Mouse (Mus musculus) adrenal gland, postnatal 25 days (tissue): ENCODE results near the gene Bbs2. TPM values are rescaled to one million over a fixed set of nuclear protein-coding genes. Genes with fewer than 3 reads are reported as not detected.
"Not testable (repeated sequence)": the region's sequence is repeated elsewhere in the genome, so short reads cannot be mapped to it uniquely, and the experiment has no call there.

Experiments used
- DNase-seq: peaks from one replicate; pipeline ENCODE4 v3.0.0; 2021; ENCODE audit warnings: mixed read lengths
- long read RNA-seq: library from polyadenylated mRNA; stranded (forward); transcript quantifications from one replicate; pipeline ENCODE4 v2.0.0, GENCODE M21; 2021
- total RNA-seq: library from RNA; stranded (reverse); gene quantifications from 2 replicates; pipeline ENCODE4 v1.2.3, GENCODE M21; 2021

The Bbs2 gene
- 21.2 and 27.0 TPM in 2 replicates for total RNA-seq
- long read RNA-seq, transcript Bbs2-201 (17 exons, 3,064 nt): major isoform, 5 of 10 reads
- long read RNA-seq, partial matches to known transcripts: 2 of 10 reads
- long read RNA-seq, other reads (novel, unspliced or antisense): 3 of 10 reads

GRCm38 (mm10) chr8:94098081-94098974, at the start of gene Bbs2:
TSS of gene Bbs2 (minus strand) at chr8:94098928.
- DNase-seq: peak; percentile 100

- DNase-seq: no peak
Measured at GRCm38 (mm10) chr8:94148236-94148635, 49.5 kb upstream of the Bbs2 start.

- no peak for DNase-seq
Measured at GRCm38 (mm10) chr8:94140266-94140795, 41.6 kb upstream of the Bbs2 start.

GRCm38 (mm10) chr8:94136933-94137332, 38.2 kb upstream of the Bbs2 start, which contains the start of gene Mt4:
TSS of gene Mt4 (plus strand) at chr8:94137197.
- no peak for DNase-seq

- no peak for DNase-seq
Measured at GRCm38 (mm10) chr8:94136192-94136591, 37.5 kb upstream of the Bbs2 start.

- DNase-seq: no peak
Measured at GRCm38 (mm10) chr8:94135556-94135955, 36.8 kb upstream of the Bbs2 start.

- DNase-seq: not testable (repeated sequence)
Measured at GRCm38 (mm10) chr8:94134601-94135000, 35.9 kb upstream of the Bbs2 start.

- no peak for DNase-seq
Measured at GRCm38 (mm10) chr8:94132096-94132495, 33.4 kb upstream of the Bbs2 start.

- no peak for DNase-seq
Measured at GRCm38 (mm10) chr8:94130126-94130525, 31.4 kb upstream of the Bbs2 start.

- no peak for DNase-seq
Measured at GRCm38 (mm10) chr8:94129133-94129789, 30.5 kb upstream of the Bbs2 start.

- no peak for DNase-seq
Measured at GRCm38 (mm10) chr8:94127711-94128110, 29.0 kb upstream of the Bbs2 start.

- no peak for DNase-seq
Measured at GRCm38 (mm10) chr8:94122711-94123468, 24.2 kb upstream of the Bbs2 start.

- no peak for DNase-seq
Measured at GRCm38 (mm10) chr8:94121625-94122024, 22.9 kb upstream of the Bbs2 start.

- DNase-seq: no peak
Measured at GRCm38 (mm10) chr8:94118776-94119430, 20.2 kb upstream of the Bbs2 start.

- no peak for DNase-seq
Measured at GRCm38 (mm10) chr8:94113972-94114371, 15.2 kb upstream of the Bbs2 start.

GRCm38 (mm10) chr8:94113435-94113834, 14.7 kb upstream of the Bbs2 start:
- no peak for DNase-seq

GRCm38 (mm10) chr8:94110526-94111177, 11.9 kb upstream of the Bbs2 start:
- no peak for DNase-seq

GRCm38 (mm10) chr8:94109835-94110234, 11.1 kb upstream of the Bbs2 start:
- no peak for DNase-seq

GRCm38 (mm10) chr8:94109396-94109795, 10.7 kb upstream of the Bbs2 start:
- DNase-seq: no peak

GRCm38 (mm10) chr8:94107871-94108270, 9.1 kb upstream of the Bbs2 start:
- DNase-seq: peak; percentile 61

- peak; percentile 4 for DNase-seq
Measured at GRCm38 (mm10) chr8:94104146-94104545, 5.4 kb upstream of the Bbs2 start.
